Mouse (Mus musculus) cortical plate, adult 2 months (tissue): Measurements from ENCODE around the gene Fars2.

Experiments
- CTCF ChIP-seq: fragments of 200-500 bp; IDR thresholded peaks from 2 replicates; pipeline ENCODE4 v1.5.1; 2011; ENCODE audit warnings: mild to moderate bottlenecking, control low read depth, low read length; ENCODE audit not compliant: insufficient read depth; ENCODE audit errors: extremely low read depth
- POLR2A ChIP-seq: fragments of 200-500 bp; IDR thresholded peaks from 2 replicates; pipeline ENCODE4 v1.6.1; 2011; ENCODE audit warnings: mild to moderate bottlenecking, low read length, control low read depth; ENCODE audit not compliant: insufficient read depth; ENCODE audit errors: extremely low read depth

GRCm38 (mm10) chr13:36152728-36153498 lies 35.7 kb downstream of the Fars2 start:
- TF ChIP-seq CTCF = no peak
- no peak for TF ChIP-seq POLR2A
